Mouse (Mus musculus): ENCODE data around the gene Srpk1. TPM values are rescaled to one million over a fixed set of nuclear protein-coding genes. Genes with fewer than 3 reads are reported as not detected.
A peak's percentile ranks its signal among the peaks of the same experiment; 100 is the strongest.
"Not testable (repeated sequence)": the region's sequence is repeated elsewhere in the genome, so short reads cannot be mapped to it uniquely, and the experiment has no call there.

The Srpk1 gene
- total RNA-seq, 2 experiments from 2014 or later = 26.7 to 30.4 TPM

DNA sequence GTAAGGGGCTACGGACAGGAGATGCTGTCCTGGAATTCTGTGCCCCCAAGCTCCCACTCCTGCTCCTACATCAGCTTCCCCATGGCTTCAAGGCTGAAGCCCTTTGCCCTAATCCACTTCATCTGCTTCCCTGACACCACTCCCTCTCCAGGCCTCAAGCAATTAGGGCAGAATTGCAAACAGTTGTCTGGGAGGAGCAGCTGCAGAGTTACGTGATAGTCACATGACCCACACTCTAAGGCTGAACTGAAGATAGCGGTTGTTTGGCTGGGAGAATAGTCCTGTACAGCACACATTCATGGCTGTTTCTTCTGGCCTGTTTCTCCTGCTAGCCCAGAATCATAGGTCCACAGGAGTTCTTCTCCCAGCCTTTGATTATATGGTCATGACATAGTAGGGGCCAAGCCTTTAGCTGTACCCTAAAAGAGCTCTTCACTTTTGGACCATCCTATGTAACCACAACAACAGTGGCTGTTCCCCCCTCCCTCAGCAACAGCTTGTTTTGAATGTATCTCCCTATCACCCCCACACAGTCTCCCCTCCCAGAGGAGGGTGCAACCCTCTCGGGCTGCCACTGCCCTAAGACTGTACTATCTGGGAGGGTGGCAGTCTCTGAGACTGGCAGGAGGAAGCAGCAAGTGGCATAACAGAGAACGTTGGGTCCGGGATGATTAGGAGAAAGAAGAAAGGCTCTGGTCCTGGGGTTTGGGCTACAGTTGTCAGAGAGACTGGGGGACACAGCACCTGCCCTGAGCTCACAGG is 65.7 kb downstream of the Srpk1 start:
- DNase-seq (ENCODE audit: low spot score) = no peak

DNA sequence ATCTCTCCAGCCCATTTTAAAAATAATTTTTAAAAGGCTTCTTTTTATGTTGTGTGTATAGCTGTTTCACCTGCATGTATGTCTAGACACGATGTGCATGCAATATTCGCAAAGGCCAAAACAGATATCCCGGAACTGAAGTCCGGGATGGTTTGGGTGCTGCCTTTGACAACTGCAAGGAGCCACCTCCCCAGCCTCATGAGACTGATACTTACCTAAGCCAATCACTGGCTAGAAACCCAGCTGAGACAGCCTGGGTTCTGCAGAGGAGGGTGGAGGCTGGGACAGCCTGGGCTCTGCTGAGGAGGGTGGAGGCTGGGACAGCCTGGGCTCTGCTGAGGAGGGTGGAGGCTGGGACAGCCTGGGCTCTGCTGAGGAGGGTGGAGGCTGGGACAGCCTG is 68.5 kb downstream of the Srpk1 start:
- not testable (repeated sequence) for DNase-seq (ENCODE audit: low spot score)

DNA sequence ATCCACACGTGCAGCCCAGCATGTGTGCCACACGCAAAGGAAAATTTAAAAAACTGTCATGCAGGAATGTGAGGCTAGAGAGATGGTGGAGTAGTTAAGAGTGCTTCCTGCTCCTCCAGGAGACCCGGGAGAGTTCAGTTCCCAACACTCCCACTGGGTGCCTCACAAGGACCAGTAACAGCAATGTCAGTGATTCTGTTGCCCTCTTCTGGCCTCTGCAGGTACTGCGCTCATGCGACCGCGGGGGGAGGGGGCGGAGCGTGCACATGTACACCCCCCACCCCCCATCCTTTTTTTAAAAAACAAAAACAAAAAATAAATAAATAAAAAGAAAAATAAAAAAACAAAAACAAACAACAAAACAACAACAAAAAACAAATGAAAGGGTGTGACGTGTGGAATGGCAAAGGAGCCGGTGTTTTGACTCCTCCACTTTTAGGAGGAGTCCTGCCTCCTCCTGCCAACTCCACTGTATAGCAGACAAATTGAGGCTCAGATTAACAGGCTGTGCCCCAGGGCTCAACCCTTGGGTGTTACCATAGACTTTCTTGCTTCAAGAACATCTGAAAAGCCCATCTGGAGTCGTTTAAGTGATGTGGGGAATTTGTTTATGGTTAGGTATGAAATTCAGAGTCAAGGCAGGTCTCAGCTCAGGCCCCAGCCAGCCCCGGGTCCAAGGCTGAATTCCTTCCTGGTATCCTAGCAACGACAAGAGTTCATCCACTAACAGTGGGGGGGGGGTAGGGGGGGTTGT is 69.3 kb downstream of the Srpk1 start:
- DNase-seq (ENCODE audit: low spot score) = peak; percentile 69

DNA sequence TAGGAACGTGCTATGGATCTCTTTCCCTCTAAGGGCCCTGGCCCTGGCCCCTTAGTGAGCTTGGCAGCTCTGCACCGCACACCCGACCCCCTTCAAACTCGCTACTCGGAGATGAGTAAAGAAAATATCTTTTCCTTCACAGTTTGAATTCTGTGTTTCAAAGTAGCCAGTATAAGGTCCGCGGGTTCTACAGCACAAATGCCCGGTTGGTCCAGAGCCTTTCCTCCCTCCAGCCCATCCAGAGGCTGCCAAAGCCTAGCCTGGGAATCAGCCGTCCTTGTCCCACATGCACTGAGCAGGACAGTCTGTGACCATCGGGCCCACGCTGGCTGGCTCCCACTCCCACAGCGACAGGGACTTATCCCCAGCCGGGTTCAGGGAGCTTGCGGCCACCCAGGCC is 73.4 kb downstream of the Srpk1 start, which contains the start of gene Clpsl2:
Gene Clpsl2 (plus strand): TSS at position 301 of the 400 bp plus-strand sequence.
- DNase-seq (ENCODE audit: low spot score) = no peak

DNA sequence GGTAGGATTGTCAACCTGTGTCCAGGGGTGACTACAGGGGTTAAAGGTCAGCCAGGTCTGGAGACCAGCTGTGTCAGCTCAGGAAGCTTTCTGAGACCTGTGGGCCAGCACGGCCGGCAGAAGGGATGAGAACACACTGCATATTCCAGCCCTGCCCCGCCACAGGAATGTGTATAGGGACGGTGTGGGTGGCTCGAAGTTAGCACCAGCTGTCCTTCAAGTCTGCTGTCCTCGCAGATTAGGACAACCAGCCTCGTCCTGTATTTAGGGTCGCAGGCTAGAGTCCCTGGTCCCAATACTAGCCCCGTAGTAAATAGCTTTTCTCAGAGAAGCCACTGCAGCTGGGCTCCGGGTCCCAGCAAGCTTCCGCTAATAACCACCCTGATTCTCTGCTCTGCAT is 74.0 kb downstream of the Srpk1 start:
- DNase-seq (ENCODE audit: low spot score) = no peak

DNA sequence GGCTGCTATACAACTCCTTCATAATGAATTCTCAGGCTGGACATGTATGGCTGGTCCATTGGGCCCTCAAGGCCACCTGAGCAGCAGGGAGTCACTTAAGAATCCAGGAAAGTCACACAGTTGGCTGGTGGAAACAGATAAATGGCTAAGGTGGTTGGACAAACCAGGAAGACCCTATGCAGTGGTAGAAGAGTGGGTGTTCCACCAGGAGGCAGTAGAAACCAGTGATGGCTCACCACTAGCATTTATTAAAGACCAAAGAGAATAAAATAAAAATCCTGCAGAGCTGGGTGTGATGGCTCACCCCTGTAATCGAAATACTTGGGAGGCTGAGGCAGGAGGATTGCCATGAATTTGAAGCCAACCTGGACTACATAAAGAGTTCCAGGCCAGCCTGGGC is 75.6 kb downstream of the Srpk1 start:
- DNase-seq (ENCODE audit: low spot score) = no peak

DNA sequence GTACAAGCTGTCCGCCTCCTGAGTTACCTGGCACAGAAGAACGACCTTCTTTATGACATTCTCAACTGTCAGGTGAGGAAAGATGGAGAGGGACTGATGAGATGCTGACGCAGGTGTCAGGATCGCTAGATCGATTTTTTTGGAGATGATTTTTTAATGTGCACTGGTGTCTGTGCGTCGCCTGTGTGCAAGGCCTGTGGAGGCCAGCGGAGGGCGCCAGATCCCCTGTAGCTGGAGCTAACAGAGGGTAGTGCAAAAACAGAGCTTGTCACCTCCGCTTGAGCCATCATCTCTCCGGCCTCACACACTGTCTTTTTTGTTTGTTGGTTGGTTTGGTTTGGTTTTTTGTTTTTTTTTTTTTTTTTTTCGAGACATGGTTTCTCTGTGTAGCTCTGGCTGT is 84.6 kb downstream of the Srpk1 start:
- no peak for DNase-seq (ENCODE audit: low spot score)

Small RNA genes within 50 kb of the gene (microRNA-seq; reads per million reads assigned to microRNA genes)
- not detected for gene Mir6969

Other genes with a start within 250 kb of the Srpk1 start
- 10 to 100 TPM; 54.0 to 92.7 TPM for gene Fkbp5, start 105.2 kb downstream of the Srpk1 start, total RNA-seq (2021)
- gene Armc12, start 91.9 kb downstream of the Srpk1 start, total RNA-seq (2021) = not detected
- not detected for gene Clpsl2, start 73.3 kb downstream of the Srpk1 start, total RNA-seq (2021)
- not detected for gene Clps, start 61.9 kb downstream of the Srpk1 start, total RNA-seq (2021)
- not detected for gene Lhfpl5, start 47.1 kb downstream of the Srpk1 start, total RNA-seq (2021)
- under 1 TPM; 0.17 to 0.18 TPM for gene Slc26a8, start 67.5 kb upstream of the Srpk1 start, total RNA-seq (2021)
- 10 to 100 TPM; 87.4 to 93.2 TPM for gene Mapk14, start 68.6 kb upstream of the Srpk1 start, total RNA-seq (2021)
- under 1 TPM in 1 of 2 experiments, not detected in 1; 0.66 TPM for gene AC170998.1, start 103.4 kb upstream of the Srpk1 start, total RNA-seq (2021)
- gene Mapk13, start 146.6 kb upstream of the Srpk1 start, total RNA-seq (2021) = under 1 TPM in 1 of 2 experiments, not detected in 1; 0.31 TPM
- 10 to 100 TPM; 15.2 to 15.6 TPM for gene Brpf3, start 178.4 kb upstream of the Srpk1 start, total RNA-seq (2021)
- under 1 TPM in 1 of 2 experiments, not detected in 1; 0.05 TPM for gene Pnpla1, start 235.7 kb upstream of the Srpk1 start, total RNA-seq (2021)